Mouse (Mus musculus) right cerebral cortex, postnatal 14 days (tissue): ENCODE results near the gene Mst1r.

Experiments
- DNase-seq: peaks from one replicate; pipeline ENCODE4 v3.0.0; 2022

Gene Mst1r

GRCm38 (mm10) chr9:107955613-107956289 is 49.1 kb downstream of the Mst1r start:
- DNase-seq = no peak

GRCm38 (mm10) chr9:107957141-107957540 is 50.5 kb downstream of the Mst1r start:
- DNase-seq = no peak

- no peak for DNase-seq
Measured at GRCm38 (mm10) chr9:107959896-107960295, 53.2 kb downstream of the Mst1r start.

- no peak for DNase-seq
Measured at GRCm38 (mm10) chr9:107960928-107961327, 54.3 kb downstream of the Mst1r start.

- peak; percentile 75 for DNase-seq
Measured at GRCm38 (mm10) chr9:107961351-107961762, 54.7 kb downstream of the Mst1r start.

DNA sequence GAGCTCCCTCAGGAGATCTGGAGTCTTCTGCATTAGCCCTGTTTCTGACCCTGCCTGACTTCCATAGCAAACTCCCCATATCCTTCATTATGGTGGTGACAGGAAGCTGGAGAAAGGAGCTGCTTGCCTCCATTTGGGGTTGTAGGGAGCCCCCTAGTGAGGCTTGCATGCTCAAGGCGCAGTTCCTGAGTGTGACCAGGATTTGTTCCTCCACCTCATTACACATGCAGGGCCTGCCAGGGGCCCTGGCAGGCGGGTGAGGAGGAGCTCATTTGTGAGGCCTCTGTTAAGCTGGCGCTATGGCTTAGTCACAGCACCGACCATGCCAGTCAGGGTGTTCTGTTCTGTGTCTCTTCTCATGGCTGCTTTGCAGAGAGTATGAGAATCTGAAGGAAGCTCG is 55.2 kb downstream of the Mst1r start:
- DNase-seq = peak; percentile 64

DNA sequence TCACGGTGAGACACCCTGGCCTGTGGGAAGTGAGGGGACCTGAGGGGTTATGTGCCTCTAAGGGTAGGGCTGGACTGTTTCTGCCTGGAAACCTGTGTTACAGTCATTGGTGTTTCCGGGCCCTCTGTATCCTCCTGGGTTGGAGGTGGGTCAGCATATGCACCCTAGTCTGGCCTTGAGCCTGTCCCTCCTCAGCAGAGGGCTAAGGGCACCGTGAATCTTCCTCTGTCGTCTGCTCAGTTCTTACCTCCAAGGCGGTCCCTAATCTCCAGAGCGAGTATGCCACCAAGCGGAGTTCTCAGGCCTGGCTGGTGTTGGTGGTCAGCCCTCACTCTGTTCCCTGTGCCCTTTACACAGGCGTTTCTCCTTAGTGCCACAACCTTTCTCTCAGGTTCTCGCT is 56.2 kb downstream of the Mst1r start:
- no peak for DNase-seq

GRCm38 (mm10) chr9:107963700-107964099 is 57.0 kb downstream of the Mst1r start:
- peak; percentile 89 for DNase-seq

DNA sequence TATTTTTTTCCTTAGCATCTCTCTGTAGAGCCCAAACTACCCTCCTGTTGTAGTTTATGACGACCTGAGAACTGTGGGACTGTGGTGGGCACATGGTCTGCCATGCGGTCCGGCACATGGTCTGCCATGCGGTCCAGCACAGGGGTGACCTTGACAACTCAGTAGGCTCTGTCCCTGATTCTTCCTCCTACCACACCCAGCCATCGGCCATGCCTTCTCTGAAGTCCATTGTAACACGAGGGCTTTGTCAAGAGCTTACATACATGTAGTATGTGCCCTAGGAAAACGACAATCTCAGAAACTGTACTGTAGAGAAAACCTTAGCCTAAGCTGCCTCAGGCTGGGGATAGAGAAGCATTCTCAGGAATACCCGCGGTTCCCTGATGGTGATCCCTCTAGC is 58.0 kb downstream of the Mst1r start:
- no peak for DNase-seq

DNA sequence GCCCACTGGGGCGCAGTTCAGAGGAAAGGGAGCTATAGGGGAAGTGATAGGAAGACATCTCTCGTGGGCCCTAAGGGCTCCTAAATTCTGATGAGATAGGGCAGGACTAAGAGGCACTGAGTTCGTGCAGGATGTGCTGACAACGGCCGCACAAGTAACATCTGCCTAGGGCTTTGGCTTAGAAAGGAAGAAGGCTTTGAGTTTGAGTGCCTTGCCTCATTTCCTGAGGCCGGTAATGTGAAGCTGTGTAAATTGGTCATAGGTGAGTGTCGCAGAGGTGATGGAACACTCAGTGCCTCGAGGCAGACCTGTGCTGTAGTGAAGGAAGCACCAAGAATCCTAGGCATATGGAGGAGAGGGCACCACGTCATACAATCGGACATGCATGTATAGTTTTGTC is 60.0 kb downstream of the Mst1r start:
- DNase-seq = no peak

GRCm38 (mm10) chr9:107967437-107967836 is 60.8 kb downstream of the Mst1r start:
- no peak for DNase-seq

DNA sequence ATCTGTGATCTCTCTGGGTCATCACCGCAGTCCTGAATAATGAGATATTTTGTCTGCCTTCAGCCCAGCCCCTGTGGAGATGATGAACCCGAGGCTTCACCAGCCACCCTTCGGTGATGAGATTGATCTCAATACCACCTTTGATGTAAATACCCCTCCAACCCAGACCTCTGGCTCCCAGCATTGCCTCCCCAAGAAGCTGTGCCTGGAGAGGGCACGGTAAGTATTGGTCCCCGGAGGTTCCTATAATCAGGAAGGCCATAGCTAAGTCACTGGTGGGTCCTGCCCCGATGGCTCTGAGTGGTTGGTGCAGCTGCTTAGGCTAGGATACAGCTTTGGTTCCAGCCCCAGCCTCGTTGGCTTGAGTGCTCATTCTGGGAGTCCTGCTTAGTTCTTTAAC is 61.9 kb downstream of the Mst1r start:
- no peak for DNase-seq
